Mouse (Mus musculus) G1E (cell line): ENCODE results near the gene Errfi1.

Experiments
- CTCF ChIP-seq: IDR thresholded peaks from 2 replicates; pipeline ENCODE4 v1.5.1; 2012; ENCODE audit warnings: low read depth, low read length, inconsistent platforms, mixed read lengths
- GATA1 ChIP-seq: IDR thresholded peaks from 2 replicates; pipeline ENCODE4 v1.6.1; 2012; ENCODE audit warnings: borderline replicate concordance, low read length, inconsistent platforms, mixed read lengths
- POLR2AphosphoS5 ChIP-seq: IDR thresholded peaks from 2 replicates; pipeline ENCODE4 v1.6.1; 2012; ENCODE audit warnings: low read depth, low read length, inconsistent platforms; ENCODE audit not compliant: insufficient replicate concordance
- TAL1 ChIP-seq: conservative IDR thresholded peaks from 2 replicates; pipeline ENCODE4 v1.6.1; 2012; ENCODE audit warnings: low read depth, low read length, inconsistent platforms, mixed read lengths

GRCm38 (mm10) chr4:150855346-150855745 is 1.6 kb downstream of the Errfi1 start:
- TF ChIP-seq TAL1 (no peak), CTCF (no peak), GATA1 (no peak), POLR2AphosphoS5 (no peak)
